ENCODE assay signal across 8 mouse cellular contexts in genomic region chr13:23792520-23792919, GRCm38 (mm10). TPM values are rescaled to one million over a fixed set of nuclear protein-coding genes. Genes with fewer than 3 reads are reported as not detected.
DNase-seq lines count a peak whose midpoint lies in the region; ATAC-seq and TF ChIP-seq lines count a peak whose summit lies in the region.

No protein-coding gene starts in this region.

- no peak overlapping the region for H3K4me2 ChIP-seq in kidney, embryonic 15.5 days
- no peak overlapping the region for H3K4me2 ChIP-seq in midbrain, embryonic 16.5 days (ENCODE audit: low read length)

- H3K9ac ChIP-seq in kidney, embryonic 15.5 days: no peak overlapping the region
- H3K9ac ChIP-seq in midbrain, embryonic 16.5 days (ENCODE audit: low read depth, low read length): no peak overlapping the region

- no peak for ATAC-seq in kidney, embryonic 15.5 days (replicated peaks; ENCODE audit: low FRiP score)
- no peak for ATAC-seq in G1E (ENCODE audit: extremely low read depth, insufficient number of reproducible peaks, low FRiP score, poor library complexity, severe bottlenecking)
- 0 out of 2 replicates have a peak, but pooled peaks have one; percentile 76 for ATAC-seq in midbrain, embryonic 16.5 days

- peak; percentile 50 for TF ChIP-seq CTCF in G1E (IDR thresholded peaks at IDR 0.05; ENCODE audit: low read depth, low read length)

- H3K4me3 ChIP-seq in kidney, embryonic 15.5 days (replicated peaks): no peak overlapping the region
- H3K4me3 ChIP-seq in G1E (ENCODE audit: low read depth, low read length): no peak overlapping the region
- no peak overlapping the region for H3K4me3 ChIP-seq in midbrain, embryonic 16.5 days (ENCODE audit: low read depth, low read length)

- no peaks in the 10 kb centered on the region for H3K27me3 ChIP-seq in kidney, embryonic 15.5 days
- H3K27me3 ChIP-seq in G1E (ENCODE audit: insufficient read depth, low read length): peaks cover 9% of the 10 kb centered on the region; the same call in 1 of the 2 replicates
- no peaks in the 10 kb centered on the region for H3K27me3 ChIP-seq in midbrain, embryonic 16.5 days (ENCODE audit: control insufficient read depth, insufficient read depth, low read depth, low read length)

- H3K9me3 ChIP-seq in kidney, embryonic 15.5 days (replicated peaks): no peaks in the 10 kb centered on the region
- H3K9me3 ChIP-seq in G1E (replicated peaks): no peaks in the 10 kb centered on the region
- no peaks in the 10 kb centered on the region for H3K9me3 ChIP-seq in midbrain, embryonic 16.5 days (replicated peaks; ENCODE audit: control insufficient read depth, low read length, poor library complexity, severe bottlenecking)

- no peaks in the 10 kb centered on the region for H3K36me3 ChIP-seq in kidney, embryonic 15.5 days
- no peaks in the 10 kb centered on the region for H3K36me3 ChIP-seq in G1E (replicated peaks)
- H3K36me3 ChIP-seq in midbrain, embryonic 16.5 days (ENCODE audit: control insufficient read depth, insufficient read depth, low read length): no peaks in the 10 kb centered on the region

- no peak overlapping the region for H3K27ac ChIP-seq in kidney, embryonic 15.5 days
- no peak overlapping the region for H3K27ac ChIP-seq in midbrain, embryonic 16.5 days (ENCODE audit: low read length)

- DNase-seq in kidney, adult 18-20 months: peak; percentile 13
- no peak for DNase-seq in G1E (ENCODE audit: low spot score)
- DNase-seq in c-Kit-positive CD71-positive TER-119-positive erythroid progenitor cells, embryonic 14.5 days (ENCODE audit: low spot score): peak; percentile 64
- peak; percentile 4 to 79 for DNase-seq in frontal cortex, adult 2 months (ENCODE audit: extremely low spot score in 1 of 2, low spot score in 1 of 2)
- DNase-seq in layer of hippocampus, postnatal 10 days (ENCODE audit: low spot score in 2 of 2): peak; percentile 62 to 69
- DNase-seq in thymus, postnatal 4 days: peak; percentile 62

- no peaks in the 10 kb centered on the region for H3K4me1 ChIP-seq in kidney, embryonic 15.5 days
- no peaks in the 10 kb centered on the region for H3K4me1 ChIP-seq in G1E (ENCODE audit: insufficient read depth, low read depth, low read length)
- H3K4me1 ChIP-seq in midbrain, embryonic 16.5 days (ENCODE audit: control insufficient read depth, insufficient read depth, low read length): no peaks in the 10 kb centered on the region

- WGBS in kidney, embryonic 15.5 days: 45% methylated on average over 2 of the region's 2 CpGs
- WGBS in midbrain, embryonic 16.5 days: 48% methylated on average over 2 of the region's 2 CpGs

RNA-seq across cellular contexts. Expression of gene Slc17a2, which starts 14.3 kb away (rescaled TPM):
- polyA plus RNA-seq in kidney, embryonic 15.5 days (2015; fragmentation: Nextera tagmentation; extraction: Ambion mirVana): 0.10 and 0.12 TPM in 2 replicates
- total RNA-seq in G1E (2014; fragmentation: Nextera tagmentation) (not detected in 2 replicates), G1E (2017) (0.06 and 0.11 TPM in 2 replicates)
- polyA plus RNA-seq in G1E (2012): not detected in 2 replicates
- 0.02 and 0.04 TPM in 2 replicates for polyA plus RNA-seq in frontal cortex, adult 2 months (2012; rRNA removed)
- total RNA-seq in layer of hippocampus, postnatal 10 days (2021): not detected
- polyA plus RNA-seq in midbrain, embryonic 16.5 days (2015; fragmentation: Nextera tagmentation; extraction: Ambion mirVana): not detected in 2 replicates

RNA-seq across cellular contexts. Expression of gene Trim38, which starts 22.8 kb away (rescaled TPM):
- polyA plus RNA-seq in kidney, embryonic 15.5 days (2015; fragmentation: Nextera tagmentation; extraction: Ambion mirVana): not detected in 2 replicates
- total RNA-seq in G1E (2014; fragmentation: Nextera tagmentation): not detected in 2 replicates
- total RNA-seq in G1E (2017): 0.27 TPM in 1 of 2 replicates, not detected in the other
- polyA plus RNA-seq in G1E (2012): not detected in 2 replicates
- 0.24 and 0.40 TPM in 2 replicates for polyA plus RNA-seq in frontal cortex, adult 2 months (2012; rRNA removed)
- total RNA-seq in layer of hippocampus, postnatal 10 days (2021): not detected
- polyA plus RNA-seq in midbrain, embryonic 16.5 days (2015; fragmentation: Nextera tagmentation; extraction: Ambion mirVana): not detected in 2 replicates

RNA-seq across cellular contexts. Expression of gene Hist1h1a, which starts 29.1 kb away (rescaled TPM):
- 2.3 and 3.1 TPM in 2 replicates for polyA plus RNA-seq in kidney, embryonic 15.5 days (2015; fragmentation: Nextera tagmentation; extraction: Ambion mirVana)
- 351 and 375 TPM in 2 replicates for total RNA-seq in G1E (2014; fragmentation: Nextera tagmentation)
- total RNA-seq in G1E (2017): 1,895 and 1,917 TPM in 2 replicates
- 0.90 and 1.9 TPM in 2 replicates for polyA plus RNA-seq in G1E (2012)
- polyA plus RNA-seq in frontal cortex, adult 2 months (2012; rRNA removed): 0.36 and 0.58 TPM in 2 replicates
- 10 to 100 TPM; 47.3 to 51.5 TPM for total RNA-seq in layer of hippocampus, postnatal 10 days (2021)
- 0.30 TPM in 1 of 2 replicates, not detected in the other for polyA plus RNA-seq in midbrain, embryonic 16.5 days (2015; fragmentation: Nextera tagmentation; extraction: Ambion mirVana)

RNA-seq across cellular contexts. Expression of gene Hist1h3a, which starts 30.3 kb away (rescaled TPM):
- polyA plus RNA-seq in kidney, embryonic 15.5 days (2015; fragmentation: Nextera tagmentation; extraction: Ambion mirVana): 8.0 and 9.4 TPM in 2 replicates
- 261 and 263 TPM in 2 replicates for total RNA-seq in G1E (2014; fragmentation: Nextera tagmentation)
- total RNA-seq in G1E (2017): 139 and 203 TPM in 2 replicates
- polyA plus RNA-seq in G1E (2012): 5.3 and 8.2 TPM in 2 replicates
- 0.86 and 1.2 TPM in 2 replicates for polyA plus RNA-seq in frontal cortex, adult 2 months (2012; rRNA removed)
- total RNA-seq in layer of hippocampus, postnatal 10 days (2021): 10 to 100 TPM; 68.7 to 70.1 TPM
- polyA plus RNA-seq in midbrain, embryonic 16.5 days (2015; fragmentation: Nextera tagmentation; extraction: Ambion mirVana): 0.40 and 0.68 TPM in 2 replicates

RNA-seq across cellular contexts. Expression of gene Hist1h4a, which starts 31.5 kb away (rescaled TPM):
- polyA plus RNA-seq in kidney, embryonic 15.5 days (2015; fragmentation: Nextera tagmentation; extraction: Ambion mirVana): 0.35 TPM in 1 of 2 replicates, not detected in the other
- total RNA-seq in G1E (2014; fragmentation: Nextera tagmentation) (408 and 465 TPM in 2 replicates), G1E (2017) (867 and 973 TPM in 2 replicates)
- 12.0 and 53.5 TPM in 2 replicates for polyA plus RNA-seq in G1E (2012)
- 3.8 and 4.6 TPM in 2 replicates for polyA plus RNA-seq in frontal cortex, adult 2 months (2012; rRNA removed)
- 10 to 100 TPM; 71.9 to 72.7 TPM for total RNA-seq in layer of hippocampus, postnatal 10 days (2021)
- 0.47 and 0.72 TPM in 2 replicates for polyA plus RNA-seq in midbrain, embryonic 16.5 days (2015; fragmentation: Nextera tagmentation; extraction: Ambion mirVana)
